Mouse (Mus musculus) hindbrain, embryonic 13.5 days (tissue): ENCODE results near the gene Glcci1. TPM values are rescaled to one million over a fixed set of nuclear protein-coding genes. Genes with fewer than 3 reads are reported as not detected.

Experiments
- ATAC-seq: fragments of 200-750 bp; cut with Nextera tagmentation; 2 replicates; pipeline ENCODE4 v1.8.0; 2017; ENCODE audit warnings: moderate TSS enrichment; ENCODE audit not compliant: low FRiP score
- H3K27ac ChIP-seq: fragments of 300-500 bp; sonication (generic); 2 replicates; pipeline ENCODE4 v1.5.1; 2015; ENCODE audit warnings: inconsistent platforms, mild to moderate bottlenecking, moderate library complexity
- H3K27me3 ChIP-seq: fragments of 300-500 bp; sonication (generic); 2 replicates; pipeline ENCODE4 v1.6.1; 2015; ENCODE audit warnings: mild to moderate bottlenecking, inconsistent platforms
- H3K36me3 ChIP-seq: fragments of 300-500 bp; sonication (generic); 2 replicates; pipeline ENCODE4 v1.6.1; 2015; ENCODE audit warnings: mild to moderate bottlenecking, inconsistent platforms
- H3K4me1 ChIP-seq: fragments of 300-500 bp; sonication (generic); replicated peaks from 2 replicates; pipeline ENCODE4 v1.6.1; 2015; ENCODE audit warnings: inconsistent platforms
- H3K4me2 ChIP-seq: fragments of 300-500 bp; sonication (generic); 2 replicates; pipeline ENCODE4 v1.6.1; 2015; ENCODE audit warnings: inconsistent platforms, mild to moderate bottlenecking, moderate library complexity
- H3K4me3 ChIP-seq: fragments of 300-500 bp; sonication (generic); 2 replicates; pipeline ENCODE4 v1.5.1; 2015; ENCODE audit warnings: mild to moderate bottlenecking, inconsistent platforms
- H3K9ac ChIP-seq: fragments of 300-500 bp; sonication (generic); 2 replicates; pipeline ENCODE4 v1.6.1; 2015; ENCODE audit warnings: mild to moderate bottlenecking, inconsistent platforms
- H3K9me3 ChIP-seq: fragments of 300-500 bp; sonication (generic); 2 replicates; pipeline ENCODE4 v1.6.1; 2016; ENCODE audit warnings: inconsistent platforms
- WGBS: fragments of 180-500 bp; shearing (Covaris S2); methylation state at CpG from one replicate; pipeline ENCODE4 v1.1.7; 2015; 5-methylcytosine and 5-hydroxymethylcytosine counted together
- polyA plus RNA-seq: library from polyadenylated mRNA; unstranded; fragments of >200 nt; fragmentation: Nextera tagmentation; extraction: Ambion mirVana; gene quantifications from 2 replicates; pipeline ENCODE4 v1.2.1, GENCODE M21; 2015

Glcci1 gene
- polyA plus RNA-seq, 1 experiment from 2014 or later: 9.7 TPM

GRCm38 (mm10) chr6:8591665-8592064 is 82.3 kb downstream of the Glcci1 start:
- Histone ChIP-seq H3K9ac (no peak overlapping the region), H3K36me3 (peaks cover 10% of the 10 kb centered on the region), H3K4me3 (no peak overlapping the region), H3K4me1 (no peaks in the 10 kb centered on the region), H3K4me2 (no peak overlapping the region), H3K27me3 (no peaks in the 10 kb centered on the region), H3K9me3 (no peaks in the 10 kb centered on the region), H3K27ac (no peak overlapping the region)
- ATAC-seq: no peak
- WGBS: 94% methylated on average over 9 of the region's 9 CpGs

- H3K27me3 ChIP-seq: no peaks in the 10 kb centered on the region
- no peaks in the 10 kb centered on the region for H3K4me1 ChIP-seq
- peaks cover 6% of the 10 kb centered on the region; the same call in 1 of the 2 replicates for H3K9me3 ChIP-seq
- no peak overlapping the region for H3K4me2 ChIP-seq
- WGBS: 74% methylated on average over 2 of the region's 2 CpGs
- H3K27ac ChIP-seq: no peak overlapping the region
- H3K36me3 ChIP-seq: no peaks in the 10 kb centered on the region
- ATAC-seq: no peak
- no peak overlapping the region for H3K9ac ChIP-seq
- H3K4me3 ChIP-seq: no peak overlapping the region
Measured at GRCm38 (mm10) chr6:8617369-8617768, 108.0 kb downstream of the Glcci1 start.

- no peak overlapping the region for H3K4me3 ChIP-seq
- H3K27ac ChIP-seq: no peak overlapping the region
- WGBS: 83% methylated on average over 4 of the region's 4 CpGs
- no peak for ATAC-seq
- H3K36me3 ChIP-seq: no peaks in the 10 kb centered on the region
- H3K4me2 ChIP-seq: no peak overlapping the region
- no peak overlapping the region for H3K9ac ChIP-seq
- H3K4me1 ChIP-seq: no peaks in the 10 kb centered on the region
- H3K9me3 ChIP-seq: peaks cover 6% of the 10 kb centered on the region; the same call in 1 of the 2 replicates
- H3K27me3 ChIP-seq: no peaks in the 10 kb centered on the region
Measured at GRCm38 (mm10) chr6:8619582-8620350, 110.4 kb downstream of the Glcci1 start.

- H3K9me3 ChIP-seq: peaks cover 6% of the 10 kb centered on the region; the same call in 1 of the 2 replicates
- ATAC-seq: no peak
- H3K4me2 ChIP-seq: no peak overlapping the region
- 87% methylated on average over 3 of the region's 3 CpGs for WGBS
- no peaks in the 10 kb centered on the region for H3K36me3 ChIP-seq
- H3K27me3 ChIP-seq: no peaks in the 10 kb centered on the region
- H3K4me1 ChIP-seq: no peaks in the 10 kb centered on the region
- H3K9ac ChIP-seq: no peak overlapping the region
- no peak overlapping the region for H3K4me3 ChIP-seq
- no peak overlapping the region for H3K27ac ChIP-seq
Measured at GRCm38 (mm10) chr6:8623045-8623444, 113.6 kb downstream of the Glcci1 start.

GRCm38 (mm10) chr6:8628226-8628625 is 118.8 kb downstream of the Glcci1 start:
- H3K4me2 ChIP-seq: no peak overlapping the region
- H3K27ac ChIP-seq: no peak overlapping the region
- no peak for ATAC-seq
- H3K4me1 ChIP-seq: no peaks in the 10 kb centered on the region; the same call in 1 of the 2 replicates
- no peak overlapping the region for H3K9ac ChIP-seq
- 0 out of 2 replicates have a peak, but pooled peaks cover 3% of the 10 kb centered on the region for H3K36me3 ChIP-seq
- no peaks in the 10 kb centered on the region for H3K9me3 ChIP-seq
- WGBS: 93% methylated on average over 8 of the region's 8 CpGs
- H3K4me3 ChIP-seq: no peak overlapping the region
- H3K27me3 ChIP-seq: no peaks in the 10 kb centered on the region

GRCm38 (mm10) chr6:8628715-8629267 is 119.4 kb downstream of the Glcci1 start:
- Histone ChIP-seq H3K9me3 (no peaks in the 10 kb centered on the region), H3K27me3 (no peaks in the 10 kb centered on the region), H3K9ac (no peak overlapping the region), H3K4me1 (no peaks in the 10 kb centered on the region; the same call in 1 of the 2 replicates), H3K36me3 (0 out of 2 replicates have a peak, but pooled peaks cover 3% of the 10 kb centered on the region), H3K27ac (no peak overlapping the region), H3K4me3 (no peak overlapping the region), H3K4me2 (no peak overlapping the region)
- ATAC-seq: no peak
- 81% methylated on average over 7 of the region's 7 CpGs for WGBS

- WGBS: 87% methylated on average over 7 of the region's 7 CpGs
- ATAC-seq: no peak
- H3K27me3 ChIP-seq: no peaks in the 10 kb centered on the region
- no peak overlapping the region for H3K4me2 ChIP-seq
- H3K9me3 ChIP-seq: no peaks in the 10 kb centered on the region
- no peak overlapping the region for H3K27ac ChIP-seq
- no peak overlapping the region for H3K9ac ChIP-seq
- H3K4me3 ChIP-seq: no peak overlapping the region
- H3K4me1 ChIP-seq: no peaks in the 10 kb centered on the region; the same call in 1 of the 2 replicates
- H3K36me3 ChIP-seq: 0 out of 2 replicates have a peak, but pooled peaks cover 3% of the 10 kb centered on the region
Measured at GRCm38 (mm10) chr6:8630531-8630930, 121.1 kb downstream of the Glcci1 start.

GRCm38 (mm10) chr6:8631362-8631761 is 122.0 kb downstream of the Glcci1 start:
- Histone ChIP-seq H3K9me3 (0 out of 2 replicates have a peak, but pooled peaks cover 2% of the 10 kb centered on the region), H3K27ac (no peak overlapping the region), H3K9ac (no peak overlapping the region), H3K36me3 (0 out of 2 replicates have a peak, but pooled peaks cover 4% of the 10 kb centered on the region), H3K27me3 (no peaks in the 10 kb centered on the region), H3K4me2 (no peak overlapping the region), H3K4me3 (no peak overlapping the region), H3K4me1 (no peaks in the 10 kb centered on the region; the same call in 1 of the 2 replicates)
- 81% methylated on average over 8 of the region's 8 CpGs for WGBS
- ATAC-seq: no peak

- Histone ChIP-seq H3K36me3 (peaks cover 9% of the 10 kb centered on the region; the same call in 1 of the 2 replicates), H3K4me2 (no peak overlapping the region), H3K9me3 (0 out of 2 replicates have a peak, but pooled peaks cover 5% of the 10 kb centered on the region), H3K9ac (no peak overlapping the region), H3K27ac (no peak overlapping the region), H3K27me3 (no peaks in the 10 kb centered on the region), H3K4me1 (no peaks in the 10 kb centered on the region; the same call in 1 of the 2 replicates), H3K4me3 (no peak overlapping the region)
- WGBS: 75% methylated on average over 5 of the region's 5 CpGs
- no peak for ATAC-seq
Measured at GRCm38 (mm10) chr6:8631986-8632632, 122.7 kb downstream of the Glcci1 start.

GRCm38 (mm10) chr6:8632701-8633100 is 123.3 kb downstream of the Glcci1 start:
- Histone ChIP-seq H3K36me3 (peaks cover 9% of the 10 kb centered on the region; the same call in 1 of the 2 replicates), H3K9me3 (0 out of 2 replicates have a peak, but pooled peaks cover 5% of the 10 kb centered on the region), H3K4me3 (no peak overlapping the region), H3K4me2 (no peak overlapping the region), H3K4me1 (no peaks in the 10 kb centered on the region; the same call in 1 of the 2 replicates), H3K27me3 (no peaks in the 10 kb centered on the region), H3K27ac (no peak overlapping the region), H3K9ac (no peak overlapping the region)
- 95% methylated on average over 4 of the region's 4 CpGs for WGBS
- ATAC-seq: no peak

- 84% methylated on average over 4 of the region's 4 CpGs for WGBS
- no peak for ATAC-seq
- H3K4me2 ChIP-seq: no peak overlapping the region
- H3K27ac ChIP-seq: no peak overlapping the region
- no peak overlapping the region for H3K4me3 ChIP-seq
- 0 out of 2 replicates have a peak, but pooled peaks cover 5% of the 10 kb centered on the region for H3K9me3 ChIP-seq
- no peaks in the 10 kb centered on the region for H3K27me3 ChIP-seq
- peaks cover 7% of the 10 kb centered on the region; the same call in 1 of the 2 replicates for H3K36me3 ChIP-seq
- no peak overlapping the region for H3K9ac ChIP-seq
- H3K4me1 ChIP-seq: no peaks in the 10 kb centered on the region
Measured at GRCm38 (mm10) chr6:8638122-8638521, 128.7 kb downstream of the Glcci1 start.

GRCm38 (mm10) chr6:8638899-8639298 is 129.5 kb downstream of the Glcci1 start:
- Histone ChIP-seq H3K4me1 (no peaks in the 10 kb centered on the region), H3K27me3 (no peaks in the 10 kb centered on the region), H3K4me3 (no peak overlapping the region), H3K27ac (no peak overlapping the region), H3K4me2 (no peak overlapping the region), H3K9me3 (0 out of 2 replicates have a peak, but pooled peaks cover 5% of the 10 kb centered on the region), H3K36me3 (peaks cover 7% of the 10 kb centered on the region; the same call in 1 of the 2 replicates), H3K9ac (no peak overlapping the region)
- WGBS: 93% methylated on average over 4 of the region's 4 CpGs
- no peak for ATAC-seq
